26 mouse cellular contexts compared by ENCODE assay signal in the genomic region with DNA sequence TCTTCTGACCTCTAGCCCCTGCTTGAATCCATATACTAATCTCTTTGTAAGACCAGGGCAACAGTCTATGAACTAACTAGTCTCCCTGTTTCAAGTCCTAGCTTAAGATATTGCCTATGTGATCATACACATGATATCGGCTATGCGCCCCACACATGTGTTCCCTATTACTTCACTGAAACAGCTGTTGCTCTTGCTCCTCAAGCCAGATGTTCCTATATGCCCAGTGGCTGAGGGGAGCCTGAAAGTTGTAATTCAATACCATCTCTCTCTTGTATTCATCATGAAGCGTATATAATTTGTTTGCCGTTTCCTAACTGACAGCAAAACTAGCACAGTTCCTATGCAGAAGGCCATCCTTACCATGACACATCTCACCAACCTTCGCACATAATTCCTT. TPM values are rescaled to one million over a fixed set of nuclear protein-coding genes. Genes with fewer than 3 reads are reported as not detected.
DNase-seq lines count a peak whose midpoint lies in the region; ATAC-seq and TF ChIP-seq lines count a peak whose summit lies in the region.
"Had no signal": no experiment of that assay in that cellular context is flagged by ENCODE, and none has a peak within 500 bp of the region (broad histone marks: within the 10 kb centered on the region; RNA-seq: fewer than 3 reads in every experiment).

No protein-coding gene starts in this region.

- WGBS in hindbrain, embryonic 10.5 days, result 85% methylated on average over 5 of the region's 5 CpGs
- WGBS in hindbrain, postnatal 0 days, result 92% methylated on average over 5 of the region's 5 CpGs
- 41% methylated on average over 5 of the region's 5 CpGs for WGBS in embryonic facial prominence, embryonic 11.5 days

- ATAC-seq in hindbrain, postnatal 0 days, result no peak
- peak; percentile 86 for ATAC-seq in embryonic facial prominence, embryonic 11.5 days (replicated peaks; ENCODE audit: insufficient number of reproducible peaks, low FRiP score, low TSS enrichment, low read depth)
- ATAC-seq: forebrain, embryonic 14.5 days; forebrain, postnatal 0 days; intestine, postnatal 0 days; Patski had no signal

- no peak overlapping the region for H3K9ac ChIP-seq in hindbrain, postnatal 0 days (replicated peaks; ENCODE audit: low read length)
- no peak overlapping the region for H3K9ac ChIP-seq in embryonic facial prominence, embryonic 11.5 days (replicated peaks; ENCODE audit: low read length)
- H3K9ac ChIP-seq: forebrain, postnatal 0 days; heart, embryonic 12.5 days; heart, embryonic 15.5 days; hindbrain, embryonic 14.5 days had no signal

- peak; percentile 18 for DNase-seq in embryo, embryonic 10.5 days (ENCODE audit: low spot score)
- no peak for DNase-seq in embryo, embryonic 9.5 days (ENCODE audit: extremely low spot score)
- DNase-seq in hindbrain, embryonic 10.5 days (ENCODE audit: low spot score), result peak; percentile 4
- no peak for DNase-seq in hindbrain, postnatal 0 days (ENCODE audit: low spot score)
- peak; percentile 79 for DNase-seq in embryonic facial prominence, embryonic 11.5 days (ENCODE audit: low spot score)
- DNase-seq in forelimb bud, embryonic 11.5 days (ENCODE audit: low read depth, low spot score), result peak; percentile 42
- no peak for DNase-seq in adrenal gland, postnatal 36 days
- no peak for DNase-seq in thymus, postnatal 0 days (ENCODE audit: low spot score)
- DNase-seq: adrenal gland, adult 2 months; adrenal gland, postnatal 25 days; cerebellum, adult 18-20 months; cerebellum, adult 9-10 months; cerebellum, postnatal 14 days; forebrain, postnatal 0 days; gastrocnemius, postnatal 25 days; heart, adult 18-20 months; heart, postnatal 10 days; heart, postnatal 36 days; kidney, adult 2 months had no signal

- no peak for TF ChIP-seq CTCF in hindbrain, postnatal 0 days (IDR thresholded peaks at IDR 0.05; ENCODE audit: low read depth)

- no peaks in the 10 kb centered on the region for H3K4me1 ChIP-seq in hindbrain, embryonic 10.5 days (replicated peaks)
- H3K4me1 ChIP-seq in hindbrain, postnatal 0 days (ENCODE audit: insufficient read depth, low read length), result no peaks in the 10 kb centered on the region
- H3K4me1 ChIP-seq in embryonic facial prominence, embryonic 11.5 days (ENCODE audit: control insufficient read depth, insufficient read depth, low read length), result no peaks in the 10 kb centered on the region
- H3K4me1 ChIP-seq: heart, embryonic 12.5 days; heart, embryonic 15.5 days had no signal

- no peak overlapping the region for H3K27ac ChIP-seq in hindbrain, embryonic 10.5 days
- no peak overlapping the region for H3K27ac ChIP-seq in hindbrain, postnatal 0 days
- H3K27ac ChIP-seq in embryonic facial prominence, embryonic 11.5 days (replicated peaks; ENCODE audit: low read depth, low read length), result no peak overlapping the region
- H3K27ac ChIP-seq: heart, embryonic 15.5 days; hindbrain, embryonic 14.5 days had no signal

- H3K4me3 ChIP-seq in hindbrain, embryonic 10.5 days, result no peak overlapping the region
- H3K4me3 ChIP-seq in hindbrain, postnatal 0 days (ENCODE audit: low read length), result no peak overlapping the region
- no peak overlapping the region for H3K4me3 ChIP-seq in embryonic facial prominence, embryonic 11.5 days (ENCODE audit: low read depth, low read length)
- H3K4me3 ChIP-seq: erythroblast, embryonic 14.5 days; heart, embryonic 12.5 days; heart, embryonic 15.5 days had no signal

- no peaks in the 10 kb centered on the region for H3K9me3 ChIP-seq in hindbrain, embryonic 10.5 days
- H3K9me3 ChIP-seq in hindbrain, postnatal 0 days (ENCODE audit: low read length), result no peaks in the 10 kb centered on the region
- H3K9me3 ChIP-seq in embryonic facial prominence, embryonic 11.5 days (replicated peaks; ENCODE audit: control insufficient read depth, low read length), result no peaks in the 10 kb centered on the region
- H3K9me3 ChIP-seq: heart, embryonic 12.5 days; heart, embryonic 15.5 days had no signal

- peaks cover 86% of the 10 kb centered on the region for H3K36me3 ChIP-seq in hindbrain, embryonic 10.5 days
- peaks cover 26% of the 10 kb centered on the region for H3K36me3 ChIP-seq in hindbrain, postnatal 0 days (ENCODE audit: insufficient read depth, low read length)
- no peaks in the 10 kb centered on the region for H3K36me3 ChIP-seq in embryonic facial prominence, embryonic 11.5 days (replicated peaks; ENCODE audit: control insufficient read depth, insufficient read depth, low read depth, low read length)
- H3K36me3 ChIP-seq: heart, embryonic 15.5 days had no signal

- no peaks in the 10 kb centered on the region for H3K27me3 ChIP-seq in hindbrain, embryonic 10.5 days (ENCODE audit: insufficient read depth, poor library complexity, severe bottlenecking)
- no peaks in the 10 kb centered on the region for H3K27me3 ChIP-seq in hindbrain, postnatal 0 days (ENCODE audit: insufficient read depth, low read length)
- no peaks in the 10 kb centered on the region for H3K27me3 ChIP-seq in embryonic facial prominence, embryonic 11.5 days (ENCODE audit: control insufficient read depth, insufficient read depth, low read length)
- H3K27me3 ChIP-seq: heart, embryonic 12.5 days; heart, embryonic 15.5 days; Patski had no signal

- no peak overlapping the region for H3K4me2 ChIP-seq in hindbrain, postnatal 0 days (ENCODE audit: low read depth, low read length)
- no peak overlapping the region for H3K4me2 ChIP-seq in embryonic facial prominence, embryonic 11.5 days (ENCODE audit: low read depth, low read length)
- H3K4me2 ChIP-seq: heart, embryonic 12.5 days; heart, embryonic 15.5 days; hindbrain, embryonic 14.5 days had no signal

RNA-seq across cellular contexts. Expression of a gene that starts 23.6 kb away (rescaled TPM):
- 20.9 and 23.1 TPM in 2 replicates for polyA plus RNA-seq in hindbrain, embryonic 10.5 days (2016; fragmentation: Nextera tagmentation; extraction: Ambion mirVana)
- total RNA-seq in hindbrain, postnatal 0 days (2014; rRNA removed), result 12.2 and 13.0 TPM in 2 replicates
- 14.5 and 16.7 TPM in 2 replicates for polyA plus RNA-seq in hindbrain, postnatal 0 days (2015; fragmentation: Nextera tagmentation; extraction: Ambion mirVana)
- 22.0 and 24.5 TPM in 2 replicates for polyA plus RNA-seq in embryonic facial prominence, embryonic 11.5 days (2014; fragmentation: Nextera tagmentation; extraction: Ambion mirVana)
- 10 to 100 TPM; 14.9 to 16.8 TPM for total RNA-seq in adrenal gland, postnatal 36 days (2021)
- 6.3 and 8.4 TPM in 2 replicates for polyA plus RNA-seq in thymus, postnatal 0 days (2015; fragmentation: Nextera tagmentation; extraction: Ambion mirVana)

RNA-seq across cellular contexts. Expression of a gene that starts 23.6 kb away (rescaled TPM):
- 102 and 107 TPM in 2 replicates for polyA plus RNA-seq in hindbrain, embryonic 10.5 days (2016; fragmentation: Nextera tagmentation; extraction: Ambion mirVana)
- 64.0 and 78.7 TPM in 2 replicates for total RNA-seq in hindbrain, postnatal 0 days (2014; rRNA removed)
- 83.4 and 87.4 TPM in 2 replicates for polyA plus RNA-seq in hindbrain, postnatal 0 days (2015; fragmentation: Nextera tagmentation; extraction: Ambion mirVana)
- 158 and 161 TPM in 2 replicates for polyA plus RNA-seq in embryonic facial prominence, embryonic 11.5 days (2014; fragmentation: Nextera tagmentation; extraction: Ambion mirVana)
- 10 to 100 TPM; 81.1 to 83.5 TPM for total RNA-seq in adrenal gland, postnatal 36 days (2021)
- polyA plus RNA-seq in thymus, postnatal 0 days (2015; fragmentation: Nextera tagmentation; extraction: Ambion mirVana), result 185 and 186 TPM in 2 replicates

Comparison
In these comparisons a context has a peak if more than half of its experiments do, and no peak if none do; other contexts are left out.
1. DNase-seq: peak in embryo, embryonic 10.5 days (single experiment), hindbrain, embryonic 10.5 days (single experiment), embryonic facial prominence, embryonic 11.5 days (single experiment) and forelimb bud, embryonic 11.5 days (single experiment); none in embryo, embryonic 9.5 days (single experiment), hindbrain, postnatal 0 days (single experiment), adrenal gland, postnatal 36 days (0 of 2) and thymus, postnatal 0 days (single experiment).